Mouse (Mus musculus) urinary bladder, adult 18-20 months (tissue): ENCODE data around the gene Igdcc3.

Experiments used
- DNase-seq, 2 experiments: peaks; one replicate each; pipeline ENCODE4 v3.0.0; 2022; ENCODE audit warnings: low spot score in 2 of 2, mixed read lengths in 2 of 2

Igdcc3 gene

GRCm38 (mm10) chr9:65140936-65141305 is at the start of gene Igdcc3:
Gene Igdcc3 (plus strand): TSS chr9:65141189.
- peak in 1 of 2 experiments; percentile 43 for DNase-seq

GRCm38 (mm10) chr9:65094237-65094636 is 46.8 kb upstream of the Igdcc3 start:
- peak in 1 of 2 experiments; percentile 42 for DNase-seq

DNA sequence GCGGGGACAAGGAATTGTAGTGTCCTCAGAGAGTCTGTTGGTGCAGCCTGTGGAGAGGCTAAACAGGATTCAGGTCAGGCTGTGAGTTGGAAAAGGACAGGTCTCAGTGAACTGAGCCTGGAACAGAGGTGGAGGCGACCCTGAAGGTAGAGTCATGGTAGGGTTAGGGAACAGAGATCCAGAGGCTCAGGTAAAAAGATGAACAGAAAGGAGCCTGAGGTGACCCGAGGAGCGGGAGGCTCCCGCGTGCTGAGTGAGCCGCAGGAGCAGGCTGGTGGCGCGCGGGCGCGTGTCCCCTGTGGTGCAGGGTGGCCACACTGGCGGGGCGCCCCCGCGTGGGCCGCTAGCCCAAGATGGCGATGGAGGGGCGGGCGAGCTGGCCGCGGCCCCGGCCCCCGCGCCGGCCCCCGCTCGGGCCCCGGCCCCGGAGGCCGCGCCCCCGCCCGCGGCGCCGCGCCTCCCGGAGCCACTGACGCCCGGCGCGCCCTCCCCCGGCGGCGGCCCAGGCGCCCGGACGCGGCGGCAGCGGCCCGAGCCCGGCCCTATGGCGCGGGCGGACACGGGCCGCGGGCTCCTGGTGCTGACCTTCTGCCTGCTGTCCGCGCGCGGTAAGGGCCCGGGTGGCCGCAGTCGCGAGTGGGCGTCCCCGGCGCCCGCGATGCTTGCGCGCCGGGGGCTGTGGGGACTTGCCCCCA is 39.9 kb upstream of the Igdcc3 start, which contains the start of gene Igdcc4:
Gene Igdcc4 (plus strand): TSS at position 496 of the 695 bp plus-strand sequence.
- peak in 1 of 2 experiments; percentile 51 for DNase-seq

DNA sequence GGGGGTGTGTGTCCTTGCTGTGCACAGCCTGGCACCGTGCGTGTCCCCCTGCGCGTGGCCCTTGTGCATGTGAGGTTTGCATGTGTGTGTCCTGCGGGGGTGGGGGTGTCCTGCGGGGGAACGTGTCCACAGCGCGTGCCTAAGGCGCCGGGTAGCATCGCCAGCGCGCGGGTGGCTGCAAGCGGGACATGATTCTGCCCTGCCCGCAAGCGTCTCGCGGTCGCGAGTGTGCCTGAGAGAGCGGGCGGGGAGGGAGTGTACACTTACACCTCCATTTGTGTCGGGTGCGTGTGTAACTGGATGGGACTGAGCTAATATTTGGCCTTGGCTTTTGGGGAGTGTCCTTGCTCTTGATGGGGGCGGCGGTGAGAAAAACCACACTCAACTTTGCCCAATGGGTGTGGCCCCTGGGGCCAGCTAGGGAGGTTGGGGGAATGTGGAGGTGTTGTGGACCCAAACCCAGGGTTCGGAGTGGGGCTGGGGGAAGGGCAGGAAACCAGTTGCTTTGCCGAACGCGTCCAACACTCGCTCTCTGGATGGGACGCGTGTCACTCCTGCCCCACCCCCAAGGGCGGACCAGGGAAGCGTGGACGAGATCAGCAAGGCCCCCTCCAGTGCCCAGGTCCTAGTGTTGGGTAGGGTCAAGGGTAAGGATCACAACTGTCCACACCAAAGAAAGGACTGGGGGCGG is 39.2 kb upstream of the Igdcc3 start:
- DNase-seq: peak; percentile 57 to 60

DNA sequence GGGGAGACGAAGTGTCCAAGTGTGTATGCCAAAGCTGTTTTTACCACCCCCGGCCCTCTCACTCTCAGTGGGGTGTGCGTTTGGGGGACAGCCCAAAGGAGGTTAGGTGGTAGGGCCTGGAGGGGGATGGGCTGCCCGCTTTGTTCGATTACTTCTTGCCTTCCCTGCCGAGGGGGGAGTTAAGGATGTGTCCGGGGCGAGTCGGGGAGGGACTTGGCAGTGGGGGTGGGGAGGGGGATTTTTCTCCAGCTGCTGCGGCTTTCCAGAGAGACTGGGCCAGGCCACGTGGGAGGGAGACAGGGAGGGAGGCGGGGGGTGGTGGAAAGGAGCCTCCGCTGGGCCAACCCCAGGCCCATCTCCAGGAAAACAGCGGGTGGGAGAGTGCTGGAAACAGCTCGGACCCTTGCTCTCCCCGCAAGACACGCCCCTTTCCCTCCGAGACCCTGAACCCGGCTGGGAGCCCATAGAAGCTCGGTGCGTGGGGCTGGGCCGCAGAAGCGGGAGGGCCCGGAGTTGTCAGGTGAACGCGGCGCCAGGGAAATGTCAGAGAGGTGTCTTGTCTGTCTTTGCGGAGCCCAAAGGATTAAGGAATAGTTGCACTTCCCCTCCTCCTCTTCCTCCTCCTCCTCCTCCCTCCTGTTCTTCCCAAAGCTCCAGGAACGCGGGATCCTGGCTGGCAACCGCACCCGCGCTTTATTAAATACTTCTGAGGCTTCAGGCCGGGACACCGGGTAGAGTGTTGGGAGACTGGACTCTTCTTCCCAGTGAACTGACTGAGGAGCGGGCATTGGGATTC is 38.4 kb upstream of the Igdcc3 start:
- peak in 1 of 2 experiments; percentile 33 for DNase-seq

GRCm38 (mm10) chr9:65103173-65103752 is 37.7 kb upstream of the Igdcc3 start:
- no peak for DNase-seq

DNA sequence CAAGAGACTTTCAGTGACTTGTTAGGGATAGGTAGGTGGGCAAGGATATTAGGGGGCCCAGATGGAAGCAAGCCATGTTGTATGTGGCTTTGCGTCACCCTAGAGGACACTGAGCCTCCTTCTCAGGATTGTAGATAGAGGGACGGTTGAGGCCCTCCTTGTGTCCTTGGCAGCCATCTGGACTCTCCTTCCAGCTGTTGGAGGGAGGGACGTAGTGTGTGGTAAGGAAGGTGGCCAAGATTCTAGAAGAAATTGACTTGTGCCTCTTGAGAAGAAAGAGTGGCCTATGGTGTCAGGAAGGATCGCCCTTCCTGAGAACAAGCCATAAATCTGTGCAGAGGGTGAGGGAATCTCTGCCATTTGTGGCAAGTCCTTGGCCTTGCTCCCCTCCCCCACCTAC is 34.2 kb upstream of the Igdcc3 start:
- no peak for DNase-seq

DNA sequence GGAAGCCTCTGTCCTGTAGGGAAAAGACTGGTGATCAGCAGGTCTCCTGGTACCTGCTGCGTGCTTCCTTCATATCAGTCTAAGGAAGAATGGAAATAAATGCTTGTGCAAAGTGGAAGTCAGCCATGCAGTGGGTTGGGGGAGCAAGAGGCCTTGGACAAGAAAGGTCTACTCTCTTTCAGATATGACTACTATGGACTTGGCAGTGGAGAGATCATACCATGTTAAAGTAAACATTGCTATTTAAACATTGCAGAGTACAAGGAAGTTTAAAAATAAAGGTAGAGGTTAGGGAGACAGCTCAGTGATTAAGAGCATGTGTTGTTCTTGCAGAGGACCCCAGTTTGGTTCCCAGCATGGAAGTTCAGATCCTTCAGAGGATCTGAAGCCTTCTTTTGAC is 33.1 kb upstream of the Igdcc3 start:
- DNase-seq: no peak

GRCm38 (mm10) chr9:65109132-65110072 is 31.6 kb upstream of the Igdcc3 start:
- DNase-seq: no peak

DNA sequence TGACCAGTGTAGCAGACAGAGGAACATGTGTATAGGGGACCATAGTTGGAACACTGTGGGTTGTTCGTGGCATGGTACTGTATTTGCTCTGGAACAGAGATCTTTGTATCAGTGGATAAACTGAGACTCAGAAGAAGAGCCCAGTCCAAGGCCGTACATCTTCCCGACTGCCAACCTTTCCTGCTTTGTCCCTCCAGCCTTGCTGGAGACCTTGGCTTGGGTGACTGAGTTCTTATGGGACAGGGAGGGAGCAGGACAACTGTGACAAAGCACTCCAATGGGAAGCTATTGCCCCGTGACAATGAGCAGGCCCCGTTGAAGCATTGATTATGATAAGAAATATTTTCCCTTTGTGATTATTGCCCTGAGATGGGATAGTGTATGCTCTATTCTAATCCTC is 29.3 kb upstream of the Igdcc3 start:
- no peak for DNase-seq

DNA sequence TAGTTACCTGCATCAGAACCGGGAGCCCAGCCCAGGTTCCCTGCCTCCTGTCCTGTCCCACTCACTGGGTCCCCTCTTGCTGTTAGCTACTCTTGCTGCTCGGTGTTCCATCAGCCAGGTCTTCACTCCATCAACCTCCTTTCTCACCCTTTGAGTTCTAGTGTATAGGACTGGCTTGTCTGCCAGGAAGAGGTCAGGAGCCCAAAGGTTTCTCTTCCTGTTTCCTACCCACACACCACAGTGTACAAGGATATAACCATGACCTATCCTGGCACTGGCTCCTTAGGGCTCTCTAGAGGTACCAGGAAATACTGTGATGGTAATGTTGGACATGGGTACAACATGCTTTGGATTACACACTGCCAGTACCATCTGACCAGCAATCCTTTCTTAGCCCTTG is 27.3 kb upstream of the Igdcc3 start:
- DNase-seq: no peak

DNA sequence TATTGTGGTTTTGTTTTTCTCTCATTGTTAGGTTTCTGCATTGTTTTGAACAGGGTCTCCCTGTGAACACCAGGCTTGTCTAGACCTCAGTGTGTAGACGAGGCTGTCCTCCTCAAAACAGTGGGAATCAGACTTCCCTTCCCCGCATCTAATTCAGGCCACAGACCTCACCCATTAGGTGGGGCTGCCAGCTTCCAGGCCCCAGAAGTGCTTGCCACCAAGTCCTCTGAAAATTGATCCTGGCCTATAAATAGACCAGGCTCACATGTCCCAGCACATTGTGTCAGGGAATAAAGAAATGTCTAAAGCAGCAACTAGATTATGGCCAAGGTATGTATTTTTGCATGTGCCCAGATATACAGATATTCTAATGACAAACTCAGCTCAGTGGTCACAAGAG is 25.1 kb upstream of the Igdcc3 start:
- DNase-seq: no peak

GRCm38 (mm10) chr9:65117516-65117915 is 23.5 kb upstream of the Igdcc3 start:
- DNase-seq: no peak

GRCm38 (mm10) chr9:65120935-65121334 is 20.1 kb upstream of the Igdcc3 start:
- DNase-seq: peak; percentile 49 to 56

DNA sequence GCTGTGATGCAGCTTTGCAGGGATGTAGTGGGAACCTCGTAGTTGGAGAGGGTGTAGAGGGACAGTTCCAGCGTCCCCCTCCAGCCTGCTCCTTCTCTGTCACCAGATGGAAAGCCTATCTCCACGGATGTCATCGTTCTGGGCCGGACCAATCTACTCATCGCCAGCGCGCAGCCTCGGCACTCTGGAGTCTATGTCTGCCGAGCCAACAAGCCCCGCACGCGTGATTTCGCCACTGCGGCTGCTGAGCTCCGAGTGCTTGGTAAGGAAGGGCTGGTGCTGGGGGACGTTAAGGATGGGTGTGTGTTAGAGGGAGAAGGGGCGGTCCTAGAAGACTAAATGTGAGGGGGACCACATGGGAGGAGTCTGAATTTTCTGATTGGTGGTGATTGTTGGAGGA is 18.4 kb upstream of the Igdcc3 start:
- no peak for DNase-seq

DNA sequence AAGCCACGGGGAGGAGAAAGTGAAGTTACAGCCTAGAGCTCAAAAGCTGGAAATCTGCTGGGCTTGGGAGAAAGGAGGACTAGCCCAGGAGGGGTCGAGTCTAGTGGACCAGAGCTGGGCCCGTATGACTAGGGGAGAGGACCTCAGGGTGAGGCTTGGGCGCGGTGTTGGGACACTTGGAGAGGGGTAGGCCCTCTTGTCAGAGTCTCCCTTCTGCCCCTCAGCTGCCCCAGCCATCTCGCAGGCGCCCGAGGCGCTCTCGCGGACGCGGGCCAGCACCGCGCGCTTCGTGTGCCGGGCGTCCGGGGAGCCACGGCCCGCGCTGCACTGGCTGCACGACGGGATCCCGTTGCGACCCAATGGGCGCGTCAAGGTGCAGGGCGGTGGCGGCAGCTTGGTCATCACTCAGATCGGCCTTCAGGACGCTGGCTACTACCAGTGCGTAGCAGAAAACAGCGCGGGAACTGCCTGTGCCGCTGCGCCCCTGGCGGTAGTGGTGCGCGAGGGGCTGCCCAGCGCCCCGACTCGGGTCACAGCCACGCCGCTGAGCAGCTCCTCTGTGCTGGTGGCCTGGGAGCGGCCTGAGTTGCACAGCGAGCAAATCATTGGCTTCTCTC is 17.3 kb upstream of the Igdcc3 start:
- DNase-seq: no peak

DNA sequence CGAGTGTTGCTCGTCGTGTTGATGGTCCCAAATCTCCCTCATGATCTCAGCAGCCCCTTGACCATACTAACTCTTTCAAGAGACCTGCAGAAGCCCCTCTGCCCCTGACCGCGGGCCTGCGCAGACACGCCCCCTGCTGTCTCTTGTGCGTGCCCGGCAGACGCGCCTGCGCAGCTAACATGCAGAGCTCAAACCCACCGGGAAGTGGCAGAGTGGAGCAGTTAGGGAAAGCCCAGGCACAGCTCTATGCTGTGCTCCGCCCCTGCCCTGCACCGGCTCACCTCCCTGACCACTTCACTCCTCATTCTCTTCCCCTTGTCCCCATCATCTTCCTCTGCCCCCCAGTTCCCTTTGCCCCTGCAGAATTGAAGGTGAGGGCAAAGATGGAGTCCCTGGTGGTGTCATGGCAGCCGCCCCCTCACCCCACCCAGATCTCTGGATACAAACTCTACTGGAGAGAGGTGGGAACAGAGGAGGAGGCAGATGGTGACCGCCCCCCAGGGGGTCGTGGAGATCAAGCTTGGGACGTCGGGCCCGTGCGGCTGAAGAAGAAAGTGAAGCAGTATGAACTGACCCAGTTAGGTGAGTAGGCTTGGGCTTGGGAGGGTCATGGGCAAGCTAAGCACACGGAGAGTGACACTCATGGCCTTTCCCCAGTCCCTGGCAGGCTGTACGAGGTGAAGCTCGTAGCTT is 12.7 kb upstream of the Igdcc3 start:
- no peak for DNase-seq

DNA sequence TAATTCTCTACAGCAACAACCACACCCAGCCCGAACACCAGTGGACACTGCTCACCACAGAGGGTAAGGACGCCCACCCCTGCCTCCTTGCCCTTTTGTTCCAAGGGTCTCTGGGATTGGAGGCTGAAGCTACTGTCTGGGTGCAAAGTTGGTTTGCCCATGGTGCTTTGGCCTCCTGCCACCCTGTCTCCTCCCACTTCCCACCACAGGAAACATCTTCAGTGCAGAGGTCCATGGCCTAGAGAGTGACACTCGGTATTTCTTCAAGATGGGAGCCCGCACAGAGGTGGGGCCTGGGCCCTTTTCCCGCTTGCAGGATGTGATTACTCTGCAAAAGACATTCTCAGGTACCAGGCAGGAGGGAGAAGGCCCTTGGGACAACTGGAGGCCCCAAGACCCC is 9.3 kb upstream of the Igdcc3 start:
- no peak for DNase-seq

- DNase-seq: peak; percentile 40 to 69
Observed at GRCm38 (mm10) chr9:65133739-65134138, 7.2 kb upstream of the Igdcc3 start.

- DNase-seq: no peak
Observed at GRCm38 (mm10) chr9:65135126-65135525, 5.9 kb upstream of the Igdcc3 start.
